Mouse (Mus musculus) thymus, adult 18-20 months (tissue): ENCODE data around the gene Stk32c.

Source experiments
- DNase-seq, 2 experiments: peaks; one replicate each; pipeline ENCODE4 v3.0.0; 2022; ENCODE audit warnings: mixed read lengths in 2 of 2

Gene Stk32c

GRCm38 (mm10) chr7:139212754-139213745, at the start of gene Stk32c, which contains the start of gene Lrrc27:
Gene Stk32c, minus strand, starts transcription at chr7:139213307.
Gene Lrrc27, plus strand, starts transcription at chr7:139212988.
- DNase-seq: peak; percentile 98

- DNase-seq: no peak
Measured at GRCm38 (mm10) chr7:139257752-139258542, 44.8 kb upstream of the Stk32c start.

GRCm38 (mm10) chr7:139254626-139255025, 41.5 kb upstream of the Stk32c start:
- DNase-seq: no peak

- DNase-seq: no peak
Measured at GRCm38 (mm10) chr7:139253462-139253861, 40.4 kb upstream of the Stk32c start.

- no peak for DNase-seq
Measured at GRCm38 (mm10) chr7:139252986-139253385, 39.9 kb upstream of the Stk32c start.

- no peak for DNase-seq
Measured at GRCm38 (mm10) chr7:139252566-139252965, 39.5 kb upstream of the Stk32c start.

- DNase-seq: no peak
Measured at GRCm38 (mm10) chr7:139251881-139252301, 38.8 kb upstream of the Stk32c start.

GRCm38 (mm10) chr7:139249406-139250210, 36.5 kb upstream of the Stk32c start:
- DNase-seq: no peak

GRCm38 (mm10) chr7:139248615-139249405, 35.7 kb upstream of the Stk32c start:
- DNase-seq: no peak

GRCm38 (mm10) chr7:139247881-139248614, 34.9 kb upstream of the Stk32c start, which contains the start of gene Pwwp2b:
Gene Pwwp2b, plus strand, starts transcription at chr7:139248482.
- peak; percentile 52 to 53 for DNase-seq

- DNase-seq: no peak
Measured at GRCm38 (mm10) chr7:139246931-139247880, 34.1 kb upstream of the Stk32c start.

- DNase-seq: no peak
Measured at GRCm38 (mm10) chr7:139246086-139246485, 33.0 kb upstream of the Stk32c start.

- no peak for DNase-seq
Measured at GRCm38 (mm10) chr7:139239432-139239831, 26.3 kb upstream of the Stk32c start.

- no peak for DNase-seq
Measured at GRCm38 (mm10) chr7:139235651-139236358, 22.7 kb upstream of the Stk32c start.

- no peak for DNase-seq
Measured at GRCm38 (mm10) chr7:139234426-139235188, 21.5 kb upstream of the Stk32c start.

GRCm38 (mm10) chr7:139233714-139234113, 20.6 kb upstream of the Stk32c start:
- DNase-seq: peak; percentile 75 to 78

GRCm38 (mm10) chr7:139230241-139230640, 17.1 kb upstream of the Stk32c start:
- DNase-seq: no peak

- DNase-seq: no peak
Measured at GRCm38 (mm10) chr7:139229837-139230236, 16.7 kb upstream of the Stk32c start.
